Mouse (Mus musculus) cortical plate, adult 2 months (tissue): ENCODE results near the gene Ptprh.

ENCODE experiments used
- CTCF ChIP-seq: fragments of 200-500 bp; IDR thresholded peaks from 2 replicates; pipeline ENCODE4 v1.5.1; 2011; ENCODE audit warnings: mild to moderate bottlenecking, control low read depth, low read length; ENCODE audit not compliant: insufficient read depth; ENCODE audit errors: extremely low read depth
- POLR2A ChIP-seq: fragments of 200-500 bp; IDR thresholded peaks from 2 replicates; pipeline ENCODE4 v1.6.1; 2011; ENCODE audit warnings: mild to moderate bottlenecking, low read length, control low read depth; ENCODE audit not compliant: insufficient read depth; ENCODE audit errors: extremely low read depth

DNA sequence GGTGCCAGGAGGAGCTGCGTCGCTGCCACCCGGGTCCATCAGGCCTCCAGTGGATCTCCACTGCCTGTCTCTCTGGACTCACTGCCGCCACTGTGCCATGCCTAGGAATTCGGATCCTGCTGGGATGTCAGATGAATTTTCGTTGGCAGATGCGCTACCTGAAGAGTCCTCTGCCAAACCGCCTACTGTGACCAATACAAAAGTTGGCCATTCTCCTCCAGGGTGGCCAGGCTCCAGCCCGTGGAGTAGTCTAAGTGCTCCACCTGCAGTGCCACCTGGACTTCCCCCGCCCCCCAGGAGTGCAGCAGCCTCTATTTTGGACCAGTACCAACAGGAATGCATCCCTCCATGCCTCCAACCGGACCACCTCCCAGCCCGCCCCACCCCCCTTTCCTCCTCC is 7.7 kb upstream of the Ptprh start:
- TF ChIP-seq POLR2A, result no peak
- TF ChIP-seq CTCF, result no peak
